Mouse (Mus musculus) MEL (cell line): Measurements from ENCODE around the gene Gatc. TPM values are rescaled to one million over a fixed set of nuclear protein-coding genes. Genes with fewer than 3 reads are reported as not detected.

Experiments
- DNase-seq: peaks from one replicate; pipeline ENCODE4 v3.0.0; 2011; ENCODE audit warnings: low read depth, low spot score
- H3K27ac ChIP-seq: 2 replicates; pipeline ENCODE4 v1.5.1; 2012; ENCODE audit warnings: low read depth, mild to moderate bottlenecking, control low read depth, low read length, moderate library complexity; ENCODE audit not compliant: control insufficient read depth
- H3K27me3 ChIP-seq, 2 experiments: fragments of 150-350 bp in 1 of 2; sonication (generic) in 1 of 2; 2 replicates each; pipeline ENCODE4 v1.6.1; 2012; ENCODE audit warnings: low read length in 2 of 2, mild to moderate bottlenecking in 2 of 2, improper control_type of control experiment in 1 of 2, moderate library complexity in 1 of 2; ENCODE audit not compliant: insufficient read depth in 2 of 2, control insufficient read depth in 1 of 2
- H3K36me3 ChIP-seq, 2 experiments: 2 replicates each; pipeline ENCODE4 v1.6.1; 2012 to 2014; ENCODE audit warnings: low read length in 2 of 2, improper control_type of control experiment in 1 of 2, inconsistent platforms in 1 of 2, mild to moderate bottlenecking in 1 of 2; ENCODE audit not compliant: insufficient read depth in 2 of 2, control insufficient read depth in 1 of 2
- H3K4me1 ChIP-seq, 2 experiments: fragments of 150-350 bp in 1 of 2; sonication (generic) in 1 of 2; 2 replicates each; pipeline ENCODE4 v1.6.1; 2012; ENCODE audit warnings: low read length in 2 of 2, improper control_type of control experiment in 1 of 2, mild to moderate bottlenecking in 1 of 2; ENCODE audit not compliant: insufficient read depth in 2 of 2, control insufficient read depth in 1 of 2
- H3K4me3 ChIP-seq, 2 experiments: fragments of 150-350 bp in 1 of 2; sonication (generic) in 1 of 2; 2 replicates each; pipeline ENCODE4 v1.5.1; 2012; ENCODE audit warnings: low read depth in 2 of 2, low read length in 2 of 2, mild to moderate bottlenecking in 2 of 2, moderate library complexity in 2 of 2, control low read depth in 1 of 2, improper control_type of control experiment in 1 of 2; ENCODE audit not compliant: control insufficient read depth in 1 of 2, insufficient read depth in 1 of 2
- H3K79me2 ChIP-seq: 2 replicates; pipeline ENCODE4 v1.6.1; 2012; ENCODE audit warnings: mild to moderate bottlenecking, low read length, moderate library complexity; ENCODE audit not compliant: control insufficient read depth, poor library complexity, insufficient read depth
- H3K9ac ChIP-seq: 2 replicates; pipeline ENCODE4 v1.6.1; 2012; ENCODE audit warnings: low read depth, mild to moderate bottlenecking, control low read depth, low read length, moderate library complexity; ENCODE audit not compliant: control insufficient read depth, poor library complexity, severe bottlenecking
- H3K9me3 ChIP-seq: fragments of 150-350 bp; sonication (generic); replicated peaks from 2 replicates; pipeline ENCODE4 v1.6.1; 2012; ENCODE audit warnings: mild to moderate bottlenecking, low read length, improper control_type of control experiment, moderate library complexity; ENCODE audit not compliant: insufficient read depth
- CHD1 ChIP-seq: IDR thresholded peaks from 2 replicates; pipeline ENCODE4 v1.6.1; 2012; ENCODE audit warnings: low read depth, mild to moderate bottlenecking, inconsistent platforms, low read length, improper control_type of control experiment
- CHD2 ChIP-seq: IDR thresholded peaks from 2 replicates; pipeline ENCODE4 v1.6.1; 2011; ENCODE audit warnings: low read length, improper control_type of control experiment
- E2F4 ChIP-seq: IDR thresholded peaks from 2 replicates; pipeline ENCODE4 v1.6.1; 2011; ENCODE audit warnings: low read depth, low read length, improper control_type of control experiment, borderline replicate concordance
- EP300 ChIP-seq, 2 experiments: IDR thresholded peaks; 2 replicates each; pipeline ENCODE4 v1.6.1; 2011; ENCODE audit warnings: improper control_type of control experiment in 2 of 2, low read length in 2 of 2, low read depth in 1 of 2, mild to moderate bottlenecking in 1 of 2
- GATA1 ChIP-seq: IDR thresholded peaks from 2 replicates; pipeline ENCODE4 v1.6.1; 2011; ENCODE audit warnings: low read depth, low read length, improper control_type of control experiment
- MAFK ChIP-seq: IDR thresholded peaks from 2 replicates; pipeline ENCODE4 v1.6.1; 2011; ENCODE audit warnings: low read depth, mild to moderate bottlenecking, low read length, improper control_type of control experiment, borderline replicate concordance
- MEF2A ChIP-seq: IDR thresholded peaks from 2 replicates; pipeline ENCODE4 v1.6.1; 2014; ENCODE audit warnings: low read depth, mild to moderate bottlenecking, inconsistent platforms, low read length, improper control_type of control experiment; ENCODE audit not compliant: poor library complexity, insufficient replicate concordance, severe bottlenecking; ENCODE audit errors: extremely low read depth
- MXI1 ChIP-seq: IDR thresholded peaks from 2 replicates; pipeline ENCODE4 v1.6.1; 2011; ENCODE audit warnings: mild to moderate bottlenecking, low read depth, low read length, improper control_type of control experiment
- MYB ChIP-seq: IDR thresholded peaks from 2 replicates; pipeline ENCODE4 v1.6.1; 2011; ENCODE audit warnings: mild to moderate bottlenecking, low read depth, low read length, improper control_type of control experiment
- MYC ChIP-seq: IDR thresholded peaks from 2 replicates; pipeline ENCODE4 v1.6.1; 2011; ENCODE audit warnings: low read depth, mild to moderate bottlenecking, low read length, improper control_type of control experiment, moderate library complexity
- NELFE ChIP-seq: IDR thresholded peaks from 2 replicates; pipeline ENCODE4 v1.6.1; 2011; ENCODE audit warnings: low read depth, low read length, improper control_type of control experiment
- POLR2AphosphoS2 ChIP-seq: IDR thresholded peaks from 2 replicates; pipeline ENCODE4 v1.6.1; 2011; ENCODE audit warnings: low read length, improper control_type of control experiment
- POLR2AphosphoS5 ChIP-seq: IDR thresholded peaks from 2 replicates; pipeline ENCODE4 v1.6.1; 2012; ENCODE audit warnings: low read depth, borderline replicate concordance, mild to moderate bottlenecking, inconsistent platforms, low read length, moderate library complexity, mixed read lengths
- RCOR1 ChIP-seq: IDR thresholded peaks from 2 replicates; pipeline ENCODE4 v1.6.1; 2012; ENCODE audit warnings: low read depth, mild to moderate bottlenecking, inconsistent platforms, low read length, improper control_type of control experiment
- TBP ChIP-seq: IDR thresholded peaks from 2 replicates; pipeline ENCODE4 v1.8.0; 2011; ENCODE audit warnings: low read depth, low read length, improper control_type of control experiment
- USF1 ChIP-seq: IDR thresholded peaks from 2 replicates; pipeline ENCODE4 v1.6.1; 2014; ENCODE audit warnings: low read depth, mild to moderate bottlenecking, inconsistent platforms, low read length, improper control_type of control experiment, moderate library complexity
- USF2 ChIP-seq, 2 experiments: IDR thresholded peaks; 2 replicates each; pipeline ENCODE4 v1.6.1; 2011 to 2012; ENCODE audit warnings: improper control_type of control experiment in 2 of 2, low read length in 2 of 2, borderline replicate concordance in 1 of 2, inconsistent platforms in 1 of 2, low read depth in 1 of 2, mild to moderate bottlenecking in 1 of 2; ENCODE audit not compliant: insufficient read depth in 1 of 2
- ZC3H11A ChIP-seq: IDR thresholded peaks from 2 replicates; pipeline ENCODE4 v1.6.1; 2012; ENCODE audit warnings: low read depth, mild to moderate bottlenecking, inconsistent platforms, low read length, improper control_type of control experiment
- polyA plus RNA-seq, 2 experiments: library from polyadenylated mRNA; stranded (reverse) in 1 of 2; unstranded in 1 of 2; fragments of >175 nt in 1 of 2; fragments of >200 nt in 1 of 2; gene quantifications; 2 replicates each; pipeline versions ENCODE4 v1.2.1 to v1.2.4; 2012; ENCODE audit warnings: low replicate concordance in 2 of 2, low read depth in 1 of 2; ENCODE audit not compliant: insufficient read length in 2 of 2, insufficient read depth in 1 of 2, missing spikeins in 1 of 2
- total RNA-seq: library from RNA; depleted of rRNA; stranded (reverse); fragments of 300-350 nt; gene quantifications from 2 replicates; pipeline ENCODE4 v1.2.3, GENCODE M21; 2012

Gene Gatc
- total and polyA plus RNA-seq, 3 experiments, result 6.5 to 32.2 TPM; not detected in 1

- TF ChIP-seq MYB (no peak), CHD2 (no peak), MEF2A (no peak), MXI1 (no peak), RCOR1 (no peak), MYC (no peak), USF1 (no peak), GATA1 (no peak), E2F4 (no peak)
- Histone ChIP-seq H3K27me3 (no peaks in the 10 kb centered on the region), H3K4me1 (peaks cover 2 to 7% of the 10 kb centered on the region in 2 experiments; a peak in 3 of 4 replicates), H3K79me2 (peaks cover 2% of the 10 kb centered on the region; the same call in 1 of the 2 replicates), H3K9me3 (no peaks in the 10 kb centered on the region), H3K4me3 (no peak overlapping the region), H3K9ac (no peak overlapping the region), H3K36me3 (peaks cover 0 to 5% of the 10 kb centered on the region in 2 experiments; a peak in 2 of 4 replicates), H3K27ac (no peak overlapping the region)
- no peak for DNase-seq
Measured at GRCm38 (mm10) chr5:115362216-115362615, 21.2 kb upstream of the Gatc start.

GRCm38 (mm10) chr5:115359851-115360372 lies 18.9 kb upstream of the Gatc start:
- Histone ChIP-seq H3K27ac (peak overlapping the region; percentile 21), H3K9ac (peak overlapping the region; percentile 63)
- no peak for TF ChIP-seq NELFE
- TF ChIP-seq EP300 (IDR thresholded peaks at IDR 0.05; ENCODE audit: low read depth in 1 of 2, low read length in 2 of 2), result no peak
- TF ChIP-seq ZC3H11A, result no peak
- TF ChIP-seq USF1, result no peak
- no peak for TF ChIP-seq E2F4
- TF ChIP-seq POLR2AphosphoS2, result no peak
- no peak for TF ChIP-seq MAFK
- no peak for TF ChIP-seq USF2 (IDR thresholded peaks at IDR 0.05; ENCODE audit: borderline replicate concordance in 1 of 2, insufficient read depth in 1 of 2, low read depth in 1 of 2, low read length in 2 of 2)
- no peak for TF ChIP-seq TBP
- TF ChIP-seq MYB, result no peak
- TF ChIP-seq GATA1, result no peak
- TF ChIP-seq RCOR1, result no peak
- TF ChIP-seq CHD1, result no peak
- no peak for TF ChIP-seq POLR2AphosphoS5
- TF ChIP-seq, all 39 proteins: peak for 0
- Histone ChIP-seq H3K9me3 (no peaks in the 10 kb centered on the region), H3K4me3 (peak overlapping the region; percentile 52 to 74), H3K4me1 (peaks cover 2 to 7% of the 10 kb centered on the region in 2 experiments; a peak in 3 of 4 replicates), H3K36me3 (peaks cover 0 to 5% of the 10 kb centered on the region in 2 experiments; a peak in 2 of 4 replicates), H3K27me3 (no peaks in the 10 kb centered on the region), H3K79me2 (peaks cover 2% of the 10 kb centered on the region; the same call in 1 of the 2 replicates)
- DNase-seq, result no peak
